Mouse (Mus musculus): ENCODE data around the gene Ffar1.

- TF ChIP-seq CTCF (IDR thresholded peaks at IDR 0.05) (no peak), POLR2A (IDR thresholded peaks at IDR 0.05; ENCODE audit: insufficient read depth, low read depth, low read length) (no peak)
These were observed 31.9 kb downstream of the Ffar1 start for GRCm38 (mm10) chr7:30829428-30829827.

Measured in heart, adult 2 months (tissue).